Mouse (Mus musculus) lung, adult 10 weeks (tissue): ENCODE measurements around the gene Eif1. TPM values are rescaled to one million over a fixed set of nuclear protein-coding genes. Genes with fewer than 3 reads are reported as not detected.

ENCODE experiments used
- polyA plus RNA-seq: library from polyadenylated mRNA; stranded (reverse); fragments of 350-450 nt; fragmentation: Illumina TruSeq; extraction: RNeasy Lipid Tissue Mini Kit (QIAGEN cat#74804); gene quantifications from one replicate; pipeline ENCODE4 v1.2.3, GENCODE M21; 2014; ENCODE audit warnings: low read depth, low replicate concordance; ENCODE audit not compliant: insufficient read depth

The Eif1 gene
- polyA plus RNA-seq, result 1,257 TPM

DNA sequence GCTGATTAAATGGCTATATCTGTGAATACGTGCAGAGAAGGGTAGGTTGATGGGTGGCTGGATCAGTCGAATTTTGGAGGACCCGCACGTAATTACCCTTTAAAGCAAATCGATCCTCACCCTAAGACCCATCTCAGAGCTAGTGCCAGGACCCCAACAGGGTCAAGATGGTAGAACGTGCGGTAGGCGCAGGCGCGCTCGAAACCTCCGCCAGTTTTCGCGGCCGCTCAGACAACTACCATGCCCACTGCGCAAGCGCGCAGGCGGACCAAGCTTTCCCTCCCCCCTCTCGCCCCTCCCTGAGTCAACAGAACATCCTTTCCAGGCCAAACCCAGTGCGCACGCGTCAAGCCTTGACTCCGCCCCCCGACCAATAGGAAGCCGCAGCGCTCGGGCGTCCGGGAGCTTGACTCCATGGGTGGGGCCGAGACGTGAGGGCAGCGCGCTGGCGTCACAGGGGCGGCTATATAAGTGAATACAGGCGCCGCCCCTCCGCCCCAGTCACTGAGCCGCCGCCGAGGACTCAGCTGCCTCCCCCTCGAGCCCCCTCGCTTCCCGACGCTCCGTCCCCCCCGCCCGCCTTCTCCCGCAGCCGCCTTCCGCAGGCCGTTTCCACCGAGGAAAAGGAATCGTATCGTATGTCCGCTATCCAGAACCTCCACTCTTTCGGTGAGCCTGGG, at the start of gene Eif1:
Gene Eif1 (plus strand): TSS at position 394 of the 680 bp plus-strand sequence.

DNA sequence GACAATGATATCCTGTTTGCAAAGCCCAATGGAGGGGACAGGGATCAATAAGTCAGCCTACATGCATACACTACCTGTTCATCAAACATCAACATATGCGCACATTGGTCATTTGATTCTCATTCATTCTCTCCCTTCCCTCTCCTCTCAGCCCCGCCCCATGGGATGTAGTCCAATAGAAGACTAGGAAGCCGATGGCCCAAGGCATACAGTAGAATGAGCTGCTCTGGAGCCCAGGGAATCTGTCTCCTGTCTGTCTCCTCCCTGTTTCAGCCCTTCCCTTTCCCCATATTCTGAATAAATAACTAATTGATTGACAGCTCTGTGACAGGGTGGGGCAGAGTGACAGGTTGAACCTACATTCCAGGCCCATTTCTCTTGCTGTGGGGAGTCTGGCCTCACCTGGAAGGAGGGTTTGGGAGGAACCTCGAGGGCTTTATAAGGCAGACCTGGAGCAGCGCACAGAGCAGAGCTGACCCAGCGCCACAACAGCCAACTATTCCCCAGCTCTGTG, 14.3 kb downstream of the Eif1 start, which contains the start of gene Gast:
Gene Gast (plus strand): TSS at position 464 of the 514 bp plus-strand sequence.

DNA sequence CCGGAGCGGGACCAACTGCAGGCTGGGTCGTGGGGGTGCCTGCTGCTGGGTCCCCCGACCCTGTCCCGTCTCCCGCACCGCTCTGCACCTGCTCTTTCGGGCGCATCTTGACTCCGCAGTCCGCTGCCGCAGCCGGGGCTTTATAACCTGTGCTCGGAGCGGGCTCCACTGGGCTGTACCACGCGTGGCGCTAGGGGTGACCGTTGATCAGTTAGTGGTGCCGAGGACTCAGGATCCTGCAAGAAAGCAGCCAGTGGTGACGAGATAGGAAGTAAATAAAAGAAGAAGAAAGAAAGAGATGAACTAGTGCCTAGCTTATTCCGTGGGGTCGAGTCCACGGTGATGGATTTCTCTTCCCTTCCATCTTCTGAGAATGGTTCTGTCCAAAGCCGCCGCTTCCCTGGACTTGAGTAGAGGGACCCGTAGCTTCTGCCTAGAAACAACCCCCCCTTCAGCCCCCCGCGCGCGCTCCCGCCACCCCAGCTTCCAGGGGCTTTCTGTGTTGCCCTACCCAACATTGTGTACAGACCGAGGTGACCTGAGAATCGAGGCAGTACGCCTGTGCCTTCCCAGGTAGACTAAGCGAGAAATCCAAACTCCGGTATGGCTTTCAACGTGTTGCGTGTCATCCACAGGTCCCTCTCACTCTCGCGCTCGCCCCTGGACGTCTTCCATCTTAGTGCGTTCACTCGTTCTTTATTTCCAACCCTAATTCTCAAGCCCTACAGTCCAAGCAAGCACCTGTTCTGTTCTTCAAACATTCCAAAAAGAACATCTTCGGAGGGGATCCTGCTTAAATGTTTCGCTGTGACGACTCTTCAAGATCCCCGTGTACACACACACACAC, 36.5 kb downstream of the Eif1 start, which contains the start of gene Hap1:
Gene Hap1 (minus strand): TSS at position 157 of the 847 bp plus-strand sequence.

Other genes with a start within 250 kb of the Eif1 start
- not detected for gene Krt32, start 231.7 kb upstream of the Eif1 start, polyA plus RNA-seq
- gene Krt35, start 223.6 kb upstream of the Eif1 start, polyA plus RNA-seq, result not detected
- gene Krt36, start 214.3 kb upstream of the Eif1 start, polyA plus RNA-seq, result not detected
- 0.44 TPM for gene Krt13, start 198.3 kb upstream of the Eif1 start, polyA plus RNA-seq
- gene Krt15, start 184.0 kb upstream of the Eif1 start, polyA plus RNA-seq, result 1.0 TPM
- gene Krt19, start 171.2 kb upstream of the Eif1 start, polyA plus RNA-seq, result 168 TPM
- not detected for gene Krt9, start 126.6 kb upstream of the Eif1 start, polyA plus RNA-seq
- 0.52 TPM for gene Krt14, start 112.3 kb upstream of the Eif1 start, polyA plus RNA-seq
- gene Krt16, start 71.0 kb upstream of the Eif1 start, polyA plus RNA-seq, result not detected
- gene Krt17, start 58.9 kb upstream of the Eif1 start, polyA plus RNA-seq, result not detected
- not detected for gene Krt42, start 50.0 kb upstream of the Eif1 start, polyA plus RNA-seq
- gene Gast, start 14.5 kb downstream of the Eif1 start, polyA plus RNA-seq, result not detected
- gene Hap1, start 36.2 kb downstream of the Eif1 start, polyA plus RNA-seq, result 5.0 TPM
- gene Jup, start 77.9 kb downstream of the Eif1 start, polyA plus RNA-seq, result 137 TPM
- gene P3h4, start 95.0 kb downstream of the Eif1 start, polyA plus RNA-seq, result 15.4 TPM
- 15.4 TPM for gene Fkbp10, start 95.8 kb downstream of the Eif1 start, polyA plus RNA-seq
- gene Nt5c3b, start 121.9 kb downstream of the Eif1 start, polyA plus RNA-seq, result 29.2 TPM
- gene Klhl10, start 122.0 kb downstream of the Eif1 start, polyA plus RNA-seq, result 0.20 TPM
- 1.3 TPM for gene Klhl11, start 152.9 kb downstream of the Eif1 start, polyA plus RNA-seq
- 75.1 TPM for gene Acly, start 208.1 kb downstream of the Eif1 start, polyA plus RNA-seq
- gene Ttc25, start 225.7 kb downstream of the Eif1 start, polyA plus RNA-seq, result 4.2 TPM